Mouse (Mus musculus): ENCODE results near the gene Adprhl1.
A peak's percentile ranks its signal among the peaks of the same experiment; 100 is the strongest.

Adprhl1 gene

DNA sequence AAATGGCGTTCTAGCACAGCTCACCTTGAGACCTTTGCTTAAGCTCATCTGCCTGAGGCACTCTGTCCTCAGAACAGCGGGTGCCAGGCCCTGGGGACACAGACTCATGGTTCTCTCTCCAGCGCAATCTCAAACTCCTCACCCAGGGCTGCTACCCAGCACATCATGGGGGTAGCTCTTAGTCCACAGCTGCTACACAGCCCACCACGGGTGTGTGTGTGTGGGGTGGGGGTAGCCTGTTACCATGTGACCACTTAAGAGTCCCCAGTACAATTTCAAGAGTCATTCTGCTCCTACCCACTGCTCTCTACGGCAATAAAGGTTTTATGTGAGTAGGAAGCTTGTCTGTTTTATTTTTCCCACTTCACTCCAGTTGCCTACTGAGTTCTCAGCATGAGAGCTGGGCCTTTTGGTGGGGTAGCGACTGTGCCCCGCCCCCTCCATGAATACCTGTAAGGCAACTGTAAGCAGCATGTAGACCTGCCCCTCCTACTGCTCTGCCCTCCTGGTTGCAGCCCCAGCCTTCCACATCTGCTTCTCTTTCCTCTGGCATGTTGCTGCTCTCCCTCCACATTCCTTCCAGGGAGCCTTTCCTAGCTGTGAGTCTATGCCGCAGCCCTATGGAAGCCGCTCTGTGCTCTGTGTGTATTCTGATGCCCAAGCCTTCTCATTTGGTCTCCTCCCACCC lies 24.9 kb downstream of the Adprhl1 start:
- peak; percentile 83 for DNase-seq

GRCm38 (mm10) chr8:13227184-13227583 lies 26.8 kb downstream of the Adprhl1 start:
- DNase-seq, result peak; percentile 91

GRCm38 (mm10) chr8:13226288-13226687 lies 27.7 kb downstream of the Adprhl1 start:
- peak; percentile 95 for DNase-seq

- DNase-seq, result peak; percentile 95
Observed at GRCm38 (mm10) chr8:13224426-13224825, 29.5 kb downstream of the Adprhl1 start.

GRCm38 (mm10) chr8:13218441-13218840 lies 35.5 kb downstream of the Adprhl1 start:
- no peak for DNase-seq

GRCm38 (mm10) chr8:13217986-13218385 lies 36.0 kb downstream of the Adprhl1 start:
- no peak for DNase-seq

- peak; percentile 81 for DNase-seq
Observed at GRCm38 (mm10) chr8:13217093-13217492, 36.9 kb downstream of the Adprhl1 start.

- no peak for DNase-seq
Observed at GRCm38 (mm10) chr8:13216386-13216785, 37.6 kb downstream of the Adprhl1 start.

DNA sequence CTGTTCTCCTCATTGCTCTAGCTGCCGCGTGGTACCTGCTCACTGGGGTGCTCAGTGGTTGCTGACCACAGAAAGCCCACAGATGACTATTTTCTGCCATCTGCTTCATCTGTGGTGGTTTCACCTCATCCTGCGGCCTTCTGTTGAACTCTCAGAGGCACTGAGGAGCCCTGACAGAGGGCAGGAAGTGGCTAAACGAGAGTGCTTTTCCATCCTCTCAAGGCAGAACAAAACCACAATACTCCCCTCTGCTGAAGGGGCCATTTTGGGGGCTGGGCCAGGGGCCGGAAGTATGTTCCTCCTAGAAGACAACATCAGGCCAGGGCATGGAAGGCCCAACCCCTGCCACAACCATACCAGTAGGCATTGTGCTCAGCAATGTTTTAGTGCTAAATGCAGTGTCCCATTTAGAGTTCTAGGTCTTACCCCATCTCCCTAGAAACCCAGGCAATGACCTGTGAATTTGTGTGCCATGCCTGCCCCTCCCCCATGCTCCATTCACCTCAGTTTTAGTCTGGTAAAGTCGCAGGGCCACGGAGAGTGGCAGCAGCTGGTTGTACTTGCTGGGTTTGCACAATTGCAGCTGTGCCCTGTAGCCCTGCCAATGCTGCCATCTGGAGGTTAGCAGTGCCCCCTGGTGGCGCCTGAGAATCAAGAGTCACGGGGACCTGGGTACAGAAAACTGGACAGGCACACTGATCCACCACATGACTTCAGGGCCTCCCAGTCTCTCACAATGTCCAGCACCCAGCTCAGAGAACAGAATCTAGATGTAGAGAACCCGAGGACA lies 40.3 kb downstream of the Adprhl1 start:
- DNase-seq, result peak; percentile 98

DNA sequence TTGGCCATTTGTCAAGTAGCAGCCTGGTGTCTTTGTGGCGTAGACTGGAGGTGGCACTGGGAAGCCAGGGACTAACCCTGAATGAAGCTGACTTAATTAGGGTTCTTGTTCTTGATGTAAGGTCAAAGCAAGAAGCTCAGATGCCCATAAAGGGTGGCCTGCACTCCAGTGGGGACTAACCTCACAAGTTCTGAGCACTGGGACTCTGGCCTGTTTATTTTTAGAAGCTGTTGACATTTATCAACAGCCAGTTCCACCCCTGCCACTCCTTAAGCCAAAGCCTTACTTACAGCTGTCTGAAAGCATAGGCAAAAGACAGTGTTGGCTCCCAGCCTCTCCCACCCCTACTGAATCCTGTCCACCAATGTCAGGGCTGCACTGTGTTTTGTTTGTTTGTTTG lies 44.2 kb downstream of the Adprhl1 start:
- DNase-seq, result peak; percentile 96

DNA sequence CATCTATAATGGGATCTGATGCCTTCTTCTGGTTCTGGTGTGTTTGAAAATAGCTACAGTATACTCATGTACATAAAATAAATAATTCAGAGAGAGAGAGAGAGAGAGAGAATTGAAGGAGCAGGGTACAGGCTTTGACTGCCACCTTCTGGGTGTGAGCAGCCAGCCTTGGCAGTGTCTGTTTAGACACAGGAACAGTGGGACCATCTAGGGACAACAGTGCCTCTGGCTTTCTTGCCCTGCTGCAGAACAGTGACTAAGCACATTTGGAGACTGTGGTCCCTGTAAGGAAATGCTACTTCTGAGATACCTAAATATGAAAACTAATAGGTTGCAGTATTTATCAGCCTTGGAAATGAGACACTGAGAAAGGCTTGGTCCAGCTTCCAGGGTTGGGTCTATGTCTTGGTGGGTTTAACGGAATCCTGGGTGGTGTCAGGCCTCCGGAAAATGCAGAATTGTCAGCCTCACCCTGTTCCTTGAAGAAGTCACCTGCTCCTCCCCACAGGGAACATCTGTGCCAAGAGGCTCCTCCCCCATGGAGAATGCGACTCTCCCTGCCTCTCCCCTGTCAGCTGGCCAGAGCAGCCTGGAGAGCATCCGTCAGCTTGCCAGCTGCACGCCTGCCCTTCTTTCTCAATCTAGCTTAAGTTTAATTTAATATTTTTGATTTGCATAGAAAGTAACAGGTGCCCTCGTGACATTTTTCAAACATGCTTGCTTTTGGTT lies 45.2 kb downstream of the Adprhl1 start:
- DNase-seq, result peak; percentile 97

- DNase-seq, result no peak
Observed at GRCm38 (mm10) chr8:13206290-13206689, 47.7 kb downstream of the Adprhl1 start.

GRCm38 (mm10) chr8:13205311-13205710 lies 48.7 kb downstream of the Adprhl1 start:
- DNase-seq, result no peak

DNA sequence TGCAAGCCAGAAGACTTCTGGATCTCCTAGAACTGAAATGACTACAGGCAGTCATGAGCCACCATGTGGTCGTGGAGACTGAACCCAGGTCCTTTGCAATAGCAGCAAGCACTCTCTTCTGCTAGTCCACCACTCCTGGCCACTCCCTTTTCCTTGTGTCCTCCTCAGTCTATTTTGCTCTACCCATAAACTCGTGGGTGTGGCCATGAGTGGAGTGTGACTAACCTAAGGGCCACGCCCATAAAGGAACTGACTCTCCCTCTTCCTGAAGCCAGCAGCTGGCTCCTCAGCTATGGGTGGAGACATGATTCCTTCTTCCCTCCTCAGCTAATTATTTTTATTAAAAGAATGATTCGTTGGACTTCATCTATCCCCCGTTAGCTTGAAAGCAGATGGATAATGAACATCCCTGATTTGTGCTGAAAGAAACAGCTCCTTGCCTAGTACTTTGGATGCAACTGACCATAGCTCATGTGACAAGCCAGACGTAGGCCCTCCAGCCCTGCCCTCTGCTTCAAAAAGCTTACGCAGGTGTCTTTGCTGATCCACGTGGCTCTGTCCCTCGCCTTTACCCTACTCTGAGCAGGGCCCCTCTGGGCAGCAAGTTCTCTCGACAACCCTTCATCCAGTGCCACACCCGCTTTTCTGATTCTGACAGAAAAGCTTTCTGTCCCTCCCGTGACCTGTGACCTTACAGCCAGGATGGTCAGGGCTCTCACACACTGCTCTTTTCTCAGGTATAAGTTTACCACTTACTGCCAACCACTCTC lies 49.4 kb downstream of the Adprhl1 start:
- DNase-seq, result peak; percentile 94

DNA sequence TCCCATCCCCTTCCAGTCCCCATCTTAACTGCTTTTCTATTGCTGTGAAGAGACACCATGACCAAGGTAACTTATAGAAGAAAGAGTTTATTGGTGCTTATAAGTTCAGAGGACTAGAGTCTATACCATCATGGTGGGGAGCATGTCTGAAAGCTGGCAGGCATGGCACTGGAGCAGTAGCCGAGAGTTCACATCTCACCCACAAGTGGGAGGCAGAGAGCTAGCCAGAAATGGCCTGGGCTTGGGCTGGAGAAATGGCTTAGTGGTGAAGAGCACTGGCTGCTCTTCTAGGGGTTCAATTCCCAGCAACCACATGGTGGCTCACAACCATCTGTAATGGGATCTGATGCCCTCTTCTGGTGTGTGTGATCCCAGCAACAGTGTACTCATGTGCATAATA lies 50.5 kb downstream of the Adprhl1 start:
- no peak for DNase-seq

GRCm38 (mm10) chr8:13202806-13203205 lies 51.2 kb downstream of the Adprhl1 start:
- no peak for DNase-seq

- DNase-seq, result no peak
Observed at GRCm38 (mm10) chr8:13202041-13202440, 51.9 kb downstream of the Adprhl1 start.

- no peak for DNase-seq
Observed at GRCm38 (mm10) chr8:13201013-13201334, 53.0 kb downstream of the Adprhl1 start.

- peak; percentile 93 for DNase-seq
Observed at GRCm38 (mm10) chr8:13200301-13201012, 53.5 kb downstream of the Adprhl1 start, which contains the start of gene Grtp1. Gene Grtp1 (minus strand): TSS chr8:13200620.

DNA sequence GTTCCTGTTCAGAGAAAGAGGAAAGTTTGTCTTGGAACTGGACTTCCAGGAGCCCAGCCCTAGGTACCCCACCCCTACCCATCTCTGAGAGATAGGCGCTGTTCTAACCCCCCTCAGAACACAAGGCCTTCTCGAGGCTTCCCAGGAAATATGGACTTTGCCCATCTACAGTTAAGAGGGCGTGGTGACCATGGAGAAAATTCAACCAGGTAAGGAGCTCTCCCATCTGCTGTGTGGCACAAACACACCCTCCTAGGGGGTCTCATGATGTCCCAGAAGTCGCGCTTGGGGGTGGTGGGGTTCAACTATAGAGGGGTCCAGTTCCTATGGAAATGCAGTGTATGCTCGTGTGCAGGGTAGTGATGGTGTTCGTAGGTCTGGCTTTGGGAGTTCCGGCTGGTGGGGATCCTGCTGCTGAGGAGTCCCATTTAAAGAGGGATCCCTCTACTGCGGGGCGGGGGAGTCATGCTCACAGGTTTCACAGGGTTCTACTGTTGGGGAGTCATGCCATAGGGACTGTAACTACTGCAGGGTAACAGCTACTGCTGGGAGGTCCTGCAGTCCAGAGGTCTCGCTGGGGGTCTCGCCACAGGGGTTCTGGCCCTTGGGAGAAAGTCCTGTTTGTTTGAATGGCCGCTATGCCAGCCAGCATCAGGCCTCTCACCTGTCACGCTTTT lies 54.4 kb downstream of the Adprhl1 start:
- no peak for DNase-seq

DNA sequence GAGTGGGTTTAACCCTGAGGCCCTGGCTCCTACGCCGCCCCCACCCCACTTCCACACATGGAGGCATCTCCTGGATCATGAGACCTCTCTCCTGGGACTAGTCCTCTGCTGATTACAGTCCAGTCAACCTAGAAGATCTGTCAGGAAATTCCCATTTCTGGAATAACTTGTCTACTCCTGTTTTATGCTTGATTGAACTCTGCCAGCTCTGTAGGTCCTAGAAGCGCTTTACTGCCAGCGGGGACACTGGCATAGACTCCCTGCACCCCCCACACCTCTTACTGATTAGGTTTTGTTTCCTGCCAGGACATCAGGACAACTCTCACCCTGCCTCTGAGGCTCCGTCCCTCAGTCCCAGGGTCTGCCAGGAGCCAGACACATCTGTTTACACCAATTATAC lies 56.5 kb downstream of the Adprhl1 start:
- no peak for DNase-seq

- no peak for DNase-seq
Observed at GRCm38 (mm10) chr8:13194818-13195217, 59.1 kb downstream of the Adprhl1 start.
